Mouse (Mus musculus): ENCODE measurements around the gene Zfp568.

GRCm38 (mm10) chr7:29987551-29987950 lies 3.8 kb downstream of the Zfp568 start:
- TF ChIP-seq CTCF (conservative IDR thresholded peaks at IDR 0.05; ENCODE audit: low read length), result no peak
- TF ChIP-seq POU5F1 (IDR thresholded peaks at IDR 0.05; ENCODE audit: borderline replicate concordance, low read length), result no peak

All from E14TG2a.4 (cell line).